Mouse (Mus musculus) liver, postnatal 0 days (tissue): ENCODE data around the gene Zfyve1.

ENCODE experiments used
- CTCF ChIP-seq: sonication (generic); IDR thresholded peaks from 2 replicates; pipeline ENCODE4 v1.5.1; 2016; ENCODE audit warnings: antibody characterized with exemption, low read depth
- EP300 ChIP-seq: IDR thresholded peaks from 2 replicates; pipeline ENCODE4 v1.6.1; 2016; ENCODE audit warnings: antibody characterized with exemption, low read depth, mild to moderate bottlenecking

DNA sequence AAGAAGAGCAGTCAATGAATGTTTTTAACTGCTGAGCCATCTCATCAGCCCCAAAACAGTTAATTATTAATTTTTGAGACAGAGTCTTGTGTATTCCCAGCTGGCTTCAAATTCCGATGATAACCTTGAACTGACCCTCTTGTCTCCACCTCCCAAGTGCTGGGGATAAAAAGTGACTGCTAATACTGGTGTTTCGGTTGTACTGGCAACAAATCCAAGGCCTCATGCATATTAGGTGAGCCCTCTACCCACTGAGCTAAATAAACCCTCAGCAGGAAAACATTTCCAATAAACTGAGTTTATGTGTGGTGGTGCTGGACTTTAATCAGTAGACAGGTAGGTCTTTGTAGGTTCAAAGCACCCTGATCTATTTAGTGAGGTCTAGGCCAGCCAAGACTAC is 22.0 kb upstream of the Zfyve1 start:
- no peak for TF ChIP-seq CTCF
- no peak for TF ChIP-seq EP300
